Mouse (Mus musculus) olfactory bulb, adult 2 months (tissue): Measurements from ENCODE around the gene Got1.

ENCODE experiments used
- CTCF ChIP-seq: fragments of 200-500 bp; IDR thresholded peaks from 2 replicates; pipeline ENCODE4 v1.5.1; 2012; ENCODE audit warnings: low read depth, mild to moderate bottlenecking, low read length, moderate library complexity; ENCODE audit not compliant: insufficient read depth
- POLR2A ChIP-seq: fragments of 200-500 bp; IDR thresholded peaks from 2 replicates; pipeline ENCODE4 v1.6.1; 2012; ENCODE audit warnings: mild to moderate bottlenecking, low read depth, low read length, moderate library complexity; ENCODE audit not compliant: insufficient read depth

DNA sequence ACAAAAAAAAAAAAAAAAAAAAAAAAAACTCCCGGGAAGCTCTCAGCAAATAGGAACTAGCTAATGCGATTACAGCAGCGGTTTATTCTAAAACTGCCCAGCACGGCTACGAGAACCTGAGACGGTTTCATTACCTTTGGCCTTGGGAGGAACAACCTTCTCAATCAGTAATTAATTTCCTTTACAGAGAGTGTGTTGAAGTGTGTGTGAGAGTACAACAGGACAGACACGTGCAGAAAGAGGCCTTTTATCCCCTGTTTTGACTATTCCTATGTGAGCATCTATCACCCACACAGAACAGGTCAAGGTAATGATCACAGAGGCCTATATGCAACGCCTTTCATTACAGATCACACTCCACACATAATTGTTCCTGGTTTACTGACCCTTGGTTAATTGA is 3.0 kb downstream of the Got1 start:
- no peak for TF ChIP-seq CTCF
- TF ChIP-seq POLR2A = no peak
